Mouse (Mus musculus): ENCODE measurements at regions not wholly inside any gene's neighbourhood (a gene's known extent, or its start where the extent isn't known, plus 50 kb on each side); places are given as distances from the start of the nearest gene placed in this dataset.

DNA sequence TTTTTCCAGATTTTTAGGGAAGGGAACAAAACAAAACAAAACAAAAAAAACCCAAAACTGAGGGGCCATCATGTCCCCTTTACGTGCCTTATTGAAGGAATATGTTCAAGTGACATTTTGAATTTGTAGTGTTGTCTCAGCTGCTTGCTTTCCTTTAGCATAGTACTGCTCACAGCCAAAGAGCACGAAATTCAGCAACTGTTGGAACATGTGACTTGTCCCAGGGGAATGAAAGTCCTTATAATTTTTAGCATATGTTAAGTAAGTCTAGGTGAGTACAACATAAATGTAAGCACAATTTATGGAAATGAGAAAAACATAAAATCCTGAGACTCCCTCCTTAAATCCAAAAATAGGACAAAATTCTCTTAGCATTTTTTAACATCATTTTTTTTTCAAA is 110.8 kb upstream of the Pdzrn3 start:
- no peak overlapping the region for H3K4me2 ChIP-seq (replicated peaks; ENCODE audit: low read depth)
- no peak for DNase-seq (ENCODE audit: low spot score)
- H3K4me3 ChIP-seq (ENCODE audit: low read depth, low read length) = no peak overlapping the region
- no peaks in the 10 kb centered on the region for H3K4me1 ChIP-seq (replicated peaks; ENCODE audit: control insufficient read depth, insufficient read depth)
- 44% methylated on average over 2 of the region's 2 CpGs for WGBS
- H3K27ac ChIP-seq (replicated peaks) = no peak overlapping the region
- H3K27me3 ChIP-seq (ENCODE audit: control insufficient read depth, insufficient read depth, low read length) = no peaks in the 10 kb centered on the region
- no peaks in the 10 kb centered on the region for H3K9me3 ChIP-seq (ENCODE audit: control insufficient read depth, low read length)
- no peak overlapping the region for H3K9ac ChIP-seq (ENCODE audit: low read length)
- ATAC-seq (ENCODE audit: low FRiP score, low TSS enrichment) = no peak
- TF ChIP-seq CTCF (IDR thresholded peaks at IDR 0.05; ENCODE audit: low read depth) (no peak), EP300 (optimal IDR thresholded peaks at IDR 0.05) (no peak)
- H3K36me3 ChIP-seq (ENCODE audit: control insufficient read depth, insufficient read depth, low read length) = no peaks in the 10 kb centered on the region

DNA sequence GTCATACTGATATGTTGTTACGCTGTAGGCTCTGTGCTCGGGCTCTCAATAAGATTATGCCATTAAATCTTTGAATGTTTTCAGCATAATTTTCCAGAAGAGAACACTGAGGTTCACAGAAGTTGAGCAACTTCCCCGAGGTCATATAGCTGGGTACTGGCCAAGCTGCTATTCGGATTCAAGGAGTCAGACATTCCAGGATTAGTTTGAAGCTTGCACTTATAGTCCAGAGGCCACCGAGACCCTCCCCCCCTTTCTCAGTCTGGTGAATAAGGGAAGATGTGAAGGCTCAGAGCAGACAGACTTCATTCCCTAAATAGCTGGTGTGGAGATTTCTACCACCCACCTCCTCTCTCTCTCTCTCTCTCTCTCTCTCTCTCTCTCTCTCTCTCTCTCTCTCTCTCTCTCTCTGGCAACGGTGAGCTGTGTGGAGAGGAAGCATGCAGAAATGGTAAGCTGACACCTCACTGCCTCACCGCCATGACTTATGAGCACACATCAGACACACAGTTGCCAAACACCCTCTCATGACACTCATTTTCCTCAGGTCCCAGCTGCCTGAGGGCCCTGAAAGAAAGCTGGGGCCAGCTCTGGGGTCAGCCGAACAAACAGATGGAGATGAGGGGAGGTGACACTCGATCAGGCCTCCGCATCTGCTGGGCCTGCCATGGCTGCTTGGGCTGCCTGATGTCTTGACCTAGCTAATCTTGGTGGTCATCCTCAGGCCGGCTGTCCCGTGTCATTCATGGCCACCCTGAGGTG is 107.0 kb upstream of the Pdzrn3 start:
- Histone ChIP-seq H3K27ac (replicated peaks) (no peak overlapping the region), H3K9ac (ENCODE audit: low read length) (no peak overlapping the region), H3K9me3 (ENCODE audit: control insufficient read depth, low read length) (no peaks in the 10 kb centered on the region), H3K4me1 (replicated peaks; ENCODE audit: control insufficient read depth, insufficient read depth) (no peaks in the 10 kb centered on the region), H3K36me3 (ENCODE audit: control insufficient read depth, insufficient read depth, low read length) (no peaks in the 10 kb centered on the region), H3K27me3 (ENCODE audit: control insufficient read depth, insufficient read depth, low read length) (no peaks in the 10 kb centered on the region), H3K4me3 (ENCODE audit: low read depth, low read length) (no peak overlapping the region), H3K4me2 (replicated peaks; ENCODE audit: low read depth) (no peak overlapping the region)
- ATAC-seq (ENCODE audit: low FRiP score, low TSS enrichment) = 0 out of 2 replicates have a peak, but pooled peaks have one; percentile 26
- no peak for TF ChIP-seq CTCF (IDR thresholded peaks at IDR 0.05; ENCODE audit: low read depth)
- TF ChIP-seq EP300 (optimal IDR thresholded peaks at IDR 0.05) = no peak
- no peak for DNase-seq (ENCODE audit: low spot score)
- 49% methylated on average over 11 of the region's 12 CpGs for WGBS

DNA sequence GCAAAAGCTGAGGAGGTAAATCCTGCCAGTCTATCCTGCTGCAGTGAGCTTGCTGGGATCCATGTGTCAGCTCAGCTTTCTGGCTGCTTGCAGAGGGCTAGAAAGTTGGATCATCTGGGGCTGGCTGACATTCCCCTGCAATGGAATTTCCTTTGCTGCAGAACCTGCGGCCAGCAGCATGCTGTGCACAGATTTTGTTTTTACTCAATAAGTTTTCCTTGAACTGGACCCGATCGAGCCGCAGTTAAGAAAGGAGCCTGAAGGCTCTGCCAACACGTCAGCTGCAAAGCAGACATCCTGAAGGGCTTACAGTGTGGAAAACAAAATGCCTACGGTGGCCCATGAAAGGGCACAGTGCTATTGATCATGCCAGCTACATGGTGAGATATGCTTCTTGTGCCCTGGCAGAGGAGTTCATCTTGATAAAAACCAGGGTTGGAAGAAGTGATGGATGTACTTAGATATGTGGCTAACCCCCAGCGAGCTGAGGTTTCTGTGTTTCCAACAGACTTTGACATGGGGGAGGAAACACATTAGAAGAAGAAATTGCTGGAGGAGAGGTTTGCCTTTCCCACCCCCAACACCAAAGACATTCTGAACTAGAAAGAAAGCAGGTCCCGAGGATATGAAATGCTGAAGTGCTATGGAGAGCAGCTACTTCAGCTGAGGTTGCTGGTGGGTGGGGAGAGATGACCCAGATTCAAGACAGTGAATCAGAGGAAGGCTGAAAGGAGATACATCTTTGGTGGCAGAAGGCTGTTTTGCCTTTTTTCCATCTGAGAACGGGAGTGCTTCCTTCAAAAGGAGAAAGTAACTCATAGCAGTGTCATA is 105.2 kb upstream of the Pdzrn3 start:
- no peaks in the 10 kb centered on the region for H3K4me1 ChIP-seq (replicated peaks; ENCODE audit: control insufficient read depth, insufficient read depth)
- H3K4me2 ChIP-seq (replicated peaks; ENCODE audit: low read depth) = no peak overlapping the region
- H3K27ac ChIP-seq (replicated peaks) = 0 out of 2 replicates have a peak overlapping the region, but pooled peaks have one; percentile 18
- H3K9ac ChIP-seq (ENCODE audit: low read length) = no peak overlapping the region
- no peaks in the 10 kb centered on the region for H3K36me3 ChIP-seq (ENCODE audit: control insufficient read depth, insufficient read depth, low read length)
- WGBS = 25% methylated on average over 9 of the region's 9 CpGs
- TF ChIP-seq EP300 (optimal IDR thresholded peaks at IDR 0.05) (no peak), CTCF (IDR thresholded peaks at IDR 0.05; ENCODE audit: low read depth) (no peak)
- DNase-seq (ENCODE audit: low spot score) (no peak), ATAC-seq (ENCODE audit: low FRiP score, low TSS enrichment) (no peak)
- no peaks in the 10 kb centered on the region for H3K9me3 ChIP-seq (ENCODE audit: control insufficient read depth, low read length)
- H3K4me3 ChIP-seq (ENCODE audit: low read depth, low read length) = no peak overlapping the region
- H3K27me3 ChIP-seq (ENCODE audit: control insufficient read depth, insufficient read depth, low read length) = no peaks in the 10 kb centered on the region

DNA sequence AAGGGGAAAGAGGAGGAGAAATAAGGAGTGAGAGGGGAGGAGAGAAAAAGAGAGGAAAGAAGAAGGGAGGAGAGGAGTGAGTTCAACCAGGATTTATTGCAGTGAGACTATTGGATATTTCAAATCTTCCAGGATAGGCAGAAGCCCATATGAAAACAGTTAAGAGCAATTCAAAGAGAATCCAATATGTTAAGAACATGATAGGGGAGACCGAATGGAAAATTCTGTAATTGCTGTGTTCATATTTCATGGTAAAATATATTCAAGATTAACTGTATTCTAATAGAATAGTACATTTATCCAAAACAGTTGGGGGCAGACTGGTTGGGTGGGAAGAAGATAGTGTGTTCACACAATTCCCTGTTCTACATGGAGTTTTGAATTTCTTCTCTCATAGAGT is 96.3 kb upstream of the Pdzrn3 start:
- no peaks in the 10 kb centered on the region for H3K4me1 ChIP-seq (replicated peaks; ENCODE audit: control insufficient read depth, insufficient read depth)
- no peak overlapping the region for H3K4me2 ChIP-seq (replicated peaks; ENCODE audit: low read depth)
- TF ChIP-seq CTCF (IDR thresholded peaks at IDR 0.05; ENCODE audit: low read depth) (no peak), EP300 (optimal IDR thresholded peaks at IDR 0.05) (no peak)
- H3K27ac ChIP-seq (replicated peaks) = no peak overlapping the region
- H3K9ac ChIP-seq (ENCODE audit: low read length) = no peak overlapping the region
- no peaks in the 10 kb centered on the region for H3K36me3 ChIP-seq (ENCODE audit: control insufficient read depth, insufficient read depth, low read length)
- no peak overlapping the region for H3K4me3 ChIP-seq (ENCODE audit: low read depth, low read length)
- no peak for ATAC-seq (ENCODE audit: low FRiP score, low TSS enrichment)
- 74% methylated on average over 1 of the region's 1 CpGs for WGBS
- DNase-seq (ENCODE audit: low spot score) = no peak
- no peaks in the 10 kb centered on the region for H3K27me3 ChIP-seq (ENCODE audit: control insufficient read depth, insufficient read depth, low read length)
- no peaks in the 10 kb centered on the region for H3K9me3 ChIP-seq (ENCODE audit: control insufficient read depth, low read length)

DNA sequence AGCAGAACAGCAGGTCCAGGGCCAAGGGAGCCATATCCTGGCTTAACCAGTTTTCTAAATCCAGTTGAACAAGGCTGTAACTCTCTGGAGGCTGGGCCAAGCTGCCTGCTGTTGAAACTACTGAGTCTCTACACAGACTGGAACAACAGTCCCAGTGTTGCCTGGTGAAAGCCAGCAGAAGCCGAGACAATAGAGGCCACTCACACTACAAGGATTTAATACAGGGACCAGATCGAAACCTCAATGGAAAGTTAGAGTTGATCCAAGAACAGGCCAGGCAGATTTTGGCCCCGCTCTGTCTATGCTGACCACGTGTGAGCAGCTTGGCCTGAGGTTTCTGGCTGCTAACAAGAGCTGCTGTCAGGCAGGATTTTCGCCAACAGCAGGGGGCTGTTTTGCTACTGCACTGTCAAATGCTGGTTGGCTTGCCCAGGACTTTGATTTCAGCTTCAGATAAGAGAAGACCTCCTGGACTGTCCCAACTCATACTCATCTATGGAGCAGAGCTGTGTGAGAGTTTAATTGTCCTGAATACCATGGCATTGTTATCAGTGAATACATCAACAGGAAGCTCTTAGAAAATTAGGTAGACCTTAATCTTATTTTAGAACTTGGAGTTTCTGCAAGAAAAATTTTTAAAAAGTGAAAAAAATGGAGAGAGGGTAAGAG is 95.7 kb upstream of the Pdzrn3 start:
- Histone ChIP-seq H3K4me1 (replicated peaks; ENCODE audit: control insufficient read depth, insufficient read depth) (no peaks in the 10 kb centered on the region), H3K4me3 (ENCODE audit: low read depth, low read length) (no peak overlapping the region), H3K27ac (replicated peaks) (peak overlapping the region; percentile 24; the same call in 1 of the 2 replicates), H3K9ac (ENCODE audit: low read length) (no peak overlapping the region), H3K4me2 (replicated peaks; ENCODE audit: low read depth) (no peak overlapping the region), H3K9me3 (ENCODE audit: control insufficient read depth, low read length) (no peaks in the 10 kb centered on the region), H3K27me3 (ENCODE audit: control insufficient read depth, insufficient read depth, low read length) (no peaks in the 10 kb centered on the region), H3K36me3 (ENCODE audit: control insufficient read depth, insufficient read depth, low read length) (no peaks in the 10 kb centered on the region)
- peak; percentile 48 for TF ChIP-seq CTCF (IDR thresholded peaks at IDR 0.05; ENCODE audit: low read depth)
- TF ChIP-seq EP300 (optimal IDR thresholded peaks at IDR 0.05) = no peak
- 23% methylated on average over 5 of the region's 5 CpGs for WGBS
- DNase-seq (ENCODE audit: low spot score) = peak; percentile 18
- ATAC-seq (ENCODE audit: low FRiP score, low TSS enrichment) = peak; percentile 61; the same call in 1 of the 2 replicates
